Mouse (Mus musculus) frontal cortex, adult 2 months (tissue): Measurements from ENCODE around the gene March7. TPM values are rescaled to one million over a fixed set of nuclear protein-coding genes. Genes with fewer than 3 reads are reported as not detected.

ENCODE experiments used
- DNase-seq, 2 experiments: peaks; one replicate each; pipeline ENCODE4 v3.0.0; 2022; ENCODE audit warnings: low spot score in 1 of 2; ENCODE audit errors: extremely low spot score in 1 of 2
- polyA plus RNA-seq: library from polyadenylated mRNA; depleted of rRNA; stranded (reverse); fragments of >200 nt; gene quantifications from 2 replicates; pipeline ENCODE4 v1.2.3, GENCODE M21; 2012; rRNA removed

March7 gene
- polyA plus RNA-seq, 1 experiment: 45.7 TPM

DNA sequence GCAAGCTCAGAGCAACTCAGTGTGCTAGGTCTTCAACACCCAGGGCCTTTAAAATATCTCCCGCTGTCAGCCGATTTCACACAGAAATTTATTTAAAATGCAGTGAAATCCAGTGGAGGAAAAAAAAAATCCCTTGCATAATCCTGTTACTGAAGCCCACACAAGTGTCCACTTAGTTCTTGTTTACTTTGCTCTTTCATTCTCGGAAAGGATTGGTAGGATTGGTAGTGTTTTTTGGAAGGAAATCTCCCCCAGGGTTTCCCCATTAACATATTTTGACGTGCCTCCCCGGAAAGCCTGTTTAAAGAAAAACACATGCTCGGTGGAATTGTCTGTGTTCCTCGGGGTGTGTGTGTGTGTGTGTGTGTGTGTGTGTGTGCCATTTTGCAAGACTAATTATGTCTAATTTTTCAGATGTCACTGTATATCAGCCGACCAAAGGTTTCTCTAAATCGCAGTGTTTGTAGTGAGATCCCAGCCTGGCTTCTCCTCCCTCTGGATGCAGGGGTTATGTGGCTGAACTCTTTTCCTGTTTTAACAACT, 73.6 kb downstream of the March7 start:
- peak in 1 of 2 experiments; percentile 22 for DNase-seq

- peak; percentile 33 to 72 for DNase-seq
Measured at GRCm38 (mm10) chr2:60283751-60284466, 74.2 kb downstream of the March7 start.

- DNase-seq: no peak
Measured at GRCm38 (mm10) chr2:60284467-60284821, 74.8 kb downstream of the March7 start, which contains the start of gene Cd302. Cd302 (minus strand) TSS chr2:60284488.

DNA sequence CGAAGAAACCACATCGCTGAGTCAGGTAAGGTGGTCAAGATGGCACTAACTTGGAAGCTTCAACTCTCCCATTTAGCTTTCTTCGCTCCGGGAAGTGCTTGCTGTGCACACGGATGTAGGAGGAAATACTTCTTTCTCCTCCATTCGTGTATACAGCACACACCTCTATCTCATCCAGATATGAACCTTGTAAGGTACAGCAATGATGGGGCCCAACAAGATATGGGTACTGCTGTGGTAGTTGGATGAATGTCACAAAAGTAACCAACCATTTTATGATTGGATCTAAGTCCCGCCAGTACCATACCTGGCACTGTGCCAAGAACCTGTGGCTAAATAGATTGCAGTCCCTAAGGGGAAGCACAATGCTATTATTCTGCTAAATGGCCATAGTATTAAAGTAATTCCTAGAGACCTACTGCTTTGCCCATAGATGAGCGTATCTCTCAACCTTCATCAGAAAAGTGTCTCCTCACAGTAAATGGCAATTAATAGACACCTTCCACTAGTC, 75.5 kb downstream of the March7 start:
- no peak for DNase-seq

DNA sequence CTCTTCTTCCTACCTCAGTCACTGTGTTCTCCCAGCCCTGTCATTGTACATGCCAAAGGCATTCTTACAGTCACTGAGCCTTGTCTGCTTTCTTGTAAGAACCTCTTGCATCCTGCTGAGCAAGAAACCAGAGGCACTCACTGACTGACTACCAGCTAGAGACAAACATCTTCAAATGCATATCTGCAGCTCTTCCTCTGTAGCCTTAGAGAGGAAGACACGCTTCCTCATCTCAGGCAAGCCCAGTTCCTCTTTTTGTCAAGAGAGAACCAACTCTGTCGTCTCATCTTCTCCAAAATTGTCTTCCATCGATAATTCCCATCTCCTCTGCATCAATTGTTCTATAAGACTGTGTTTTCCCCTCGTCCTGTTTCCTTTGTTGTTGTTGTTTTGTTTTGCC, 78.9 kb downstream of the March7 start:
- DNase-seq: no peak

- no peak for DNase-seq
Measured at GRCm38 (mm10) chr2:60289451-60289850, 79.8 kb downstream of the March7 start.

DNA sequence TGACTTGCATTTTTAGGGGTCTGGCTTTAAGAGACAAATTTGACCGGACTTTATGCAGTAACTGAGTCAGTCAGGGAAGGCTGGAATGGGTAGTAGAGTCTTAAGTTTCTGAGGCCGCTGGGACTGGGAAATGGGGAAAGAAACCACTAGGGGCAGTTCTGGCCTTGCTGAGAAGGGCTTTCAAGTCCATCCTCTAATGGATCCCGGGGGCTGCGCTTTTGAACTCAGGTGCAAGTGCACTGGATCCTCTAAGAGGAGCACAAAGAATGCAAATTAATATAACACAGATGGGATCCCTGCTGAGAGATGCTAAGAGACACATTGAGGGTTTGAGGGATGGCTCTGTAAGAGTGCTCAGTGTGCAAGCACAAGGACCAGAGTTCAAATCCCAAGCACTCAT, 81.7 kb downstream of the March7 start:
- no peak for DNase-seq

DNA sequence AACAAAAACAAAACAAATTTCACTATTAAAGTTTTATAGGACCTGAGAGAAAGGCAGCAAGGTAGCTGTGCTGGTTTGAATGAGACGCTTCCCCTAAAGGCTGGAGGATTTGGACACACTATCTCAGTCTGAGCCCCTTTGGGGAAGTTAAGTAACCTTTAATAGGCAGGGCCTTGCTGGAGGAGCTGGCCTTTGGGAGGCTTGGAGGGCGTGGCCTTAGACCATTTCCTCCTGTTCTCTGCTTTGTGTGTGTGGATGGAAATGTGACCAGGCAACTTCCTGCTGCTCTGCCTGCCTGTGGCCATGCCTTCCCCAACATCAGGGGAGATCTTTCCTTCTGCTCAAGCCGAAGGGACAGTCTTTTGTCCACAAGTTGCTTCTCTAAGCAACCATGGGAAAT, 88.6 kb downstream of the March7 start:
- no peak for DNase-seq

DNA sequence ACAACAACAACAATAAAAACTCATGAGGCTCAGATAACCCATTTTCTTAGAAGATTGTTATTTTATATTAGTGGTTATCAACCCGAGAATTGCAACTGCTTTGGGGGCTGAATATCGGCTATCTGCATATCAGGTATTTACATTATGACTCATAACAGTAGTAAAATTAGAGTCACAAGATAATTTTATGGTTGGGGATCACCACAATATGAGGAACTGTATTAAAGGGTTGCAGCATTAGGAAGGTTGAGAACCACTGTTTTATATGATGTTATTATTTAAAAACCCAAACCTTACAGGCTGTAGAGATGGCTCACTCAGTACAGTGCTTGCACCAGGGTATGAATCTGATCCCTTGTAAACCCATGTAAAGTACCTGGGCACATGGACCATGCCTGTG, 89.6 kb downstream of the March7 start:
- no peak for DNase-seq

Other genes starting within 250 kb of the March7 start
- gene Baz2b, start within 50 bp of the March7 start, polyA plus RNA-seq: 31.3 and 34.7 TPM in 2 replicates
- gene Cd302, start 74.6 kb downstream of the March7 start, polyA plus RNA-seq: 23.9 and 26.0 TPM in 2 replicates
- gene Ly75, start 173.4 kb downstream of the March7 start, polyA plus RNA-seq: 1.0 and 1.1 TPM in 2 replicates